Mouse (Mus musculus) small intestine, adult 2 months (tissue): ENCODE data around the gene Cebpzos. TPM values are rescaled to one million over a fixed set of nuclear protein-coding genes. Genes with fewer than 3 reads are reported as not detected.

Experiments used
- H3K27ac ChIP-seq: fragments of 200-500 bp; 2 replicates; pipeline ENCODE4 v1.5.1; 2012; ENCODE audit warnings: low read depth, low read length, control low read depth, inconsistent platforms; ENCODE audit not compliant: insufficient read depth
- H3K27me3 ChIP-seq: fragments of 200-500 bp; 2 replicates; pipeline ENCODE4 v1.6.1; 2012; ENCODE audit warnings: mild to moderate bottlenecking, moderate library complexity, low read length, inconsistent platforms; ENCODE audit not compliant: control insufficient read depth, insufficient read depth
- H3K36me3 ChIP-seq: fragments of 200-500 bp; 2 replicates; pipeline ENCODE4 v1.6.1; 2012; ENCODE audit warnings: mild to moderate bottlenecking, low read length, control low read depth, inconsistent platforms; ENCODE audit not compliant: control insufficient read depth, insufficient read depth
- H3K4me1 ChIP-seq: fragments of 200-500 bp; 2 replicates; pipeline ENCODE4 v1.6.1; 2012; ENCODE audit warnings: low read length, inconsistent platforms, mixed read lengths; ENCODE audit not compliant: control insufficient read depth, insufficient read depth, insufficient read length
- H3K4me3 ChIP-seq: fragments of 200-500 bp; 2 replicates; pipeline ENCODE4 v1.5.1; 2012; ENCODE audit warnings: low read depth, mild to moderate bottlenecking, control low read depth, inconsistent platforms, low read length, moderate library complexity
- CTCF ChIP-seq: fragments of 200-500 bp; IDR thresholded peaks from 2 replicates; pipeline ENCODE4 v1.5.1; 2012; ENCODE audit warnings: low read depth, mild to moderate bottlenecking, control low read depth, inconsistent platforms, low read length, moderate library complexity, mixed read lengths; ENCODE audit not compliant: insufficient replicate concordance, insufficient read length; ENCODE audit errors: extremely low read depth
- POLR2A ChIP-seq: fragments of 200-500 bp; IDR thresholded peaks from 2 replicates; pipeline ENCODE4 v1.6.1; 2012; ENCODE audit warnings: low read depth, mild to moderate bottlenecking, control low read depth, inconsistent platforms, low read length, moderate library complexity
- WGBS: fragments of 180-500 bp; shearing (Covaris S2); methylation state at CpG from one replicate; pipeline ENCODE4 v1.1.7; 2018; 5-methylcytosine and 5-hydroxymethylcytosine counted together
- polyA plus RNA-seq: library from polyadenylated mRNA; depleted of rRNA; stranded (reverse); fragments of >200 nt; gene quantifications from 2 replicates; pipeline ENCODE4 v1.2.3, GENCODE M21; 2012

Cebpzos gene
- polyA plus RNA-seq, 1 experiment, result 3.9 TPM

DNA sequence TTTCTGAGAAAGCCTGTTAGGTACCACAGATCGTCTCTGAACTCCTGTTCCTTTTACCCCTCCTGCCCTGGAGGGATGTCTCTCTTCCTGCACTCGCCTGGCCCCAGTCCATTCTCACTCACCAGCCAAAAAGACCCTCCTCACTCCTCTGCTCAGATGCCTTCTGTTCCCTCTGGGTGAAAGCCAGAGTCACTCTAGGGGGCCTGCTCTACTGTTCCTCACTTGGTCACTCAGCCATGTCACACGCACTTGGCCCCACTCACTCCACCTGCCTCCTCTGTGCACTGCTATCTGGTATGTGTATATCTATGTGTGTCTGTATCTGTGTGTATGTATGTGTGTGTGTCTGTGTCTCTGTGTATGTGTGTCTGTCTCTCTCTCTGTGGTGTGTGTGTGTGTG, 27.1 kb upstream of the Cebpzos start:
- no peaks in the 10 kb centered on the region for H3K36me3 ChIP-seq
- H3K27ac ChIP-seq, result no peak overlapping the region
- H3K4me3 ChIP-seq, result no peak overlapping the region
- H3K4me1 ChIP-seq, result no peaks in the 10 kb centered on the region
- WGBS, result 63% methylated on average over 3 of the region's 3 CpGs
- no peak for TF ChIP-seq CTCF
- TF ChIP-seq POLR2A, result no peak
- no peaks in the 10 kb centered on the region for H3K27me3 ChIP-seq

DNA sequence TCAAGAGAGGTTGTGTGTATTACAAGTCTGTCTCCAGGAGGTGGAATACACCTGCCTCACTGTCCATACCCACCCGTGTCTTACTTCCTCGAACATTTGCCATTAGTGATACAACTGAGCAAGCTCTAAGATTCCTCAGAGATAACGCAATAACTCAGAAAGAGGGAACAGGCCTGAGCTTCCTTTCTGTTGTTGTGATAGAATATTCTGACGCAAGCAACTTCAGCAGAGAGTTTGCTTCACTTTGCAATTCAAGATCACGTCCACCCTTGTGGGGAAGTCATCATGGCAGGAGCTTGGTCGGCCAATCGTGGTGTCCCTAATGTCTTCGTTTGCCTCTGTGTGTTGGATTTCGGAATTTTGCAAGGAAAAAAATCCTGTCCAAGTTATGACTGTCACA, 25.3 kb upstream of the Cebpzos start:
- no peaks in the 10 kb centered on the region for H3K27me3 ChIP-seq
- H3K4me3 ChIP-seq, result no peak overlapping the region
- no peak overlapping the region for H3K27ac ChIP-seq
- H3K4me1 ChIP-seq, result no peaks in the 10 kb centered on the region
- H3K36me3 ChIP-seq, result no peaks in the 10 kb centered on the region
- 71% methylated on average over 9 of the region's 9 CpGs for WGBS
- TF ChIP-seq CTCF (no peak), POLR2A (no peak)

DNA sequence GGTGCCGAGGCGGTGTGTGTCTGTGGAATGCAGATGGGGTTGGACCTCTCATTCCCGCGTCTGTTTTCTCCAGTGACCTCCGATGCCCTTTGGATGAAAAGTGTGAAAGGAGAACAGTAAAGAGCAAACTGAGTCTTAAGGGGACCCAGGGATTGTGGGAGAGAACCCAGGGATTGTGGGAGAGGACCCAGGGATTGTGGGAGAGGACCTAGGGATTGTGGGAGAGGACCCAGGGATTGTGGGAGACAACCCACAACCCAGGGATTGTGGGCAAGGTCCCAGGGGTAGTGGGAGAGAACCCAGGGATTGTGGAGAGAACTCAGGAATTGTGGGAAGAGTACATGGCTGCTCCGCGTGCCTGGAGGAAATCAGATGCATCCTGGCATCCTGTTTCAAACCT, 21.3 kb upstream of the Cebpzos start:
- Histone ChIP-seq H3K4me1 (no peaks in the 10 kb centered on the region), H3K36me3 (no peaks in the 10 kb centered on the region), H3K27me3 (no peaks in the 10 kb centered on the region), H3K27ac (no peak overlapping the region), H3K4me3 (no peak overlapping the region)
- WGBS, result 69% methylated on average over 7 of the region's 7 CpGs
- TF ChIP-seq POLR2A (no peak), CTCF (no peak)

DNA sequence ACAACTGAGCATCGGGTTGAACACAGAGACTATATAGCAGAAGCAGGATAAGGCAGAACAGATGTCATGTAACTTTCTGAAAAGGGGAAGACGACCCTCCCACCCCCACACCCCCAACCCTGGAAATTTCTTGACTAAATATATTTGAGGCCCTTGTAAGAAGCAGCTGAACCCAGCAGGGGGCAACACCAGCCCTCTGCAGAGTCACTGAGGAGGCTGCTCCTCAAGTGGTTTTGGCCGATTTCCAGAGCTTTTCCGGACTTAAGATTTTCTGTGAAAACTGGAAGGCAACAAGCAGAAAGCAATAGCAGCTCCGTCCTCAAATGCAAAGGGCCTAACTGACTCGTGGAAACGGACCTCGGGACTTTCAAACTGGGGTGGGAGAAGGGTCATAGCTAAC, 20.9 kb upstream of the Cebpzos start:
- no peaks in the 10 kb centered on the region for H3K27me3 ChIP-seq
- H3K4me3 ChIP-seq, result peak overlapping the region; percentile 30; the same call in 1 of the 2 replicates
- WGBS, result 13% methylated on average over 8 of the region's 8 CpGs
- no peaks in the 10 kb centered on the region for H3K36me3 ChIP-seq
- H3K27ac ChIP-seq, result no peak overlapping the region
- H3K4me1 ChIP-seq, result no peaks in the 10 kb centered on the region
- peak; percentile 58; the same call in 1 of the 2 replicates for TF ChIP-seq CTCF
- TF ChIP-seq POLR2A, result no peak

DNA sequence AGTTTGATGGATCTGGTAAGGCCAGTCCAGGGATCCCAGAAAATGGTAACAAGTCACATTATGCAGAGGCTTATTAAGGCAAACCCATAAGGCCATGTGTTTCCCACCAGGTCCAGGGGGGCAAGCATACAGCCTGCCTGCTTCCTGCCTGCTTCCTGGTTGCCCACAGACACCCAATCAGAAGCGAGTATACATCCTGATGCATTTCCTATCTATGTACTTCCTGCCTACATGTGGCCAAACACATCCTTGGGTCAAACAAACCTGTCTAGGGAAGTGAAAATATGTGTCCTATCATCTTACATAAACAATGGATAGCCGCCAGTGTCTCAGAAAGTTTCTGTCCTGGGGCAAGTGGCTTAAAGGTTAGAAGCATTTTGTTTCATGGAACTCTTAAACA, 13.1 kb upstream of the Cebpzos start:
- no peaks in the 10 kb centered on the region for H3K4me1 ChIP-seq
- H3K27ac ChIP-seq, result no peak overlapping the region
- TF ChIP-seq POLR2A (no peak), CTCF (no peak)
- WGBS, result 72% methylated on average over 2 of the region's 2 CpGs
- H3K4me3 ChIP-seq, result no peak overlapping the region
- H3K36me3 ChIP-seq, result no peaks in the 10 kb centered on the region
- H3K27me3 ChIP-seq, result no peaks in the 10 kb centered on the region

- H3K36me3 ChIP-seq, result no peaks in the 10 kb centered on the region
- H3K27ac ChIP-seq, result no peak within 1 kb of the TSS
- no peaks in the 10 kb centered on the region for H3K27me3 ChIP-seq
- TF ChIP-seq CTCF, result no peak
- TF ChIP-seq POLR2A, result no peak
- no peak within 1 kb of the TSS for H3K4me3 ChIP-seq
- WGBS, result 86% methylated on average over 5 of the region's 5 CpGs
- peaks cover 3% of the 10 kb centered on the region; the same call in 1 of the 2 replicates for H3K4me1 ChIP-seq
Observed at GRCm38 (mm10) chr17:78906892-78907291, 9.4 kb upstream of the Cebpzos start, which contains the start of gene Sult6b1. Gene Sult6b1, minus strand, starts transcription at chr17:78906992.

DNA sequence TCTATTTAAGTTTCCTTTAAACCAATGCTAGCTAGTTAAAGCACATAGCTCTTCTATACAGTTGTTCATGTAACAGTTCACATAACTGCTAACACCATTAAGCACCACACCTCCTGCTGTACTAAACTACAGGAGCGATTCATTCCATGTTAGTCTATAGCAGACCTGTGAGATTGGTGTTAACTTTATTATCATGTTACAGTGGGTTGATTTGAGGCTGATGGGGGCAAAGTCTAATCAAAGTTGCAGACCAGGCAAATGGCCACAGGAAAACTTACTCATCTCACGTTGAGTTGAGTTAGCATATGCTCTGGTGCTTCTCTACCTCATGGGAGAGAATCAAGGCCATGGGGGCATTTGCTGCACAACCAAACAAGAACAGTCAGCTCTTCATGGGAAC, 6.9 kb upstream of the Cebpzos start:
- no peaks in the 10 kb centered on the region for H3K36me3 ChIP-seq
- TF ChIP-seq CTCF, result no peak
- TF ChIP-seq POLR2A, result no peak
- H3K27me3 ChIP-seq, result no peaks in the 10 kb centered on the region
- H3K27ac ChIP-seq, result no peak overlapping the region
- no peak overlapping the region for H3K4me3 ChIP-seq
- H3K4me1 ChIP-seq, result peaks cover 3% of the 10 kb centered on the region; the same call in 1 of the 2 replicates
- WGBS, result 23% methylated on average over 2 of the region's 2 CpGs

- peaks cover 3% of the 10 kb centered on the region; the same call in 1 of the 2 replicates for H3K4me1 ChIP-seq
- H3K27ac ChIP-seq, result no peak overlapping the region
- H3K36me3 ChIP-seq, result no peaks in the 10 kb centered on the region
- no peaks in the 10 kb centered on the region for H3K27me3 ChIP-seq
- WGBS, result 23% methylated on average over 6 of the region's 6 CpGs
- H3K4me3 ChIP-seq, result peak overlapping the region; percentile 48
- TF ChIP-seq POLR2A, result no peak
- TF ChIP-seq CTCF, result no peak
Observed at GRCm38 (mm10) chr17:78912861-78913281, 3.4 kb upstream of the Cebpzos start.
